21 mouse cellular contexts compared by ENCODE assay signal in genomic region chr2:73425822-73426221, GRCm38 (mm10).
"Had no signal": no experiment of that assay in that cellular context is flagged by ENCODE, and none has a peak within 500 bp of the region (broad histone marks: within the 10 kb centered on the region; RNA-seq: fewer than 3 reads in every experiment).

No protein-coding gene starts in this region.

- H3K36me3 ChIP-seq: intestine, embryonic 15.5 days; kidney, embryonic 15.5 days; limb, embryonic 13.5 days; liver, embryonic 13.5 days; neural tube, embryonic 12.5 days; neural tube, embryonic 15.5 days; stomach, embryonic 15.5 days had no signal

- H3K9me3 ChIP-seq: intestine, embryonic 15.5 days; kidney, embryonic 15.5 days; limb, embryonic 10.5 days; limb, embryonic 13.5 days; liver, embryonic 13.5 days; neural tube, embryonic 12.5 days; neural tube, embryonic 15.5 days; stomach, embryonic 15.5 days had no signal

- ATAC-seq: intestine, embryonic 15.5 days had no signal

- H3K4me3 ChIP-seq: intestine, embryonic 15.5 days; kidney, embryonic 15.5 days; layer of hippocampus, adult 2 months; limb, embryonic 10.5 days; limb, embryonic 13.5 days; liver, embryonic 13.5 days; neural tube, embryonic 12.5 days; neural tube, embryonic 15.5 days; stomach, embryonic 15.5 days had no signal

- H3K27me3 ChIP-seq: intestine, embryonic 15.5 days; kidney, embryonic 15.5 days; limb, embryonic 13.5 days; liver, embryonic 13.5 days; neural tube, embryonic 12.5 days; neural tube, embryonic 15.5 days; stomach, embryonic 15.5 days had no signal

- H3K27ac ChIP-seq: intestine, embryonic 15.5 days; kidney, embryonic 15.5 days; layer of hippocampus, adult 2 months; limb, embryonic 10.5 days; limb, embryonic 13.5 days; liver, embryonic 13.5 days; neural tube, embryonic 12.5 days; neural tube, embryonic 15.5 days; stomach, embryonic 15.5 days had no signal

- H3K4me1 ChIP-seq: intestine, embryonic 15.5 days; kidney, embryonic 15.5 days; liver, embryonic 13.5 days; neural tube, embryonic 12.5 days; neural tube, embryonic 15.5 days; stomach, embryonic 15.5 days had no signal

- DNase-seq: kidney, adult 11 months; kidney, adult 8-10 months; kidney, postnatal 14 days; kidney, postnatal 4 days; layer of hippocampus, adult 9-11 months; liver, embryonic 13.5 days; midbrain, embryonic 14.5 days; right cerebral cortex, adult 18-20 months; right cerebral cortex, postnatal 14 days; right cerebral cortex, postnatal 4 days; thymus, adult 18-20 months; thymus, postnatal 36 days had no signal

- H3K9ac ChIP-seq: intestine, embryonic 15.5 days; kidney, embryonic 15.5 days; limb, embryonic 13.5 days; liver, embryonic 13.5 days; neural tube, embryonic 12.5 days; neural tube, embryonic 15.5 days; stomach, embryonic 15.5 days had no signal

- H3K4me2 ChIP-seq: intestine, embryonic 15.5 days; kidney, embryonic 15.5 days; limb, embryonic 13.5 days; liver, embryonic 13.5 days; midbrain, embryonic 11.5 days; neural tube, embryonic 12.5 days; neural tube, embryonic 15.5 days; stomach, embryonic 15.5 days had no signal
